Mouse (Mus musculus) cortical plate, adult 2 months (tissue): Measurements from ENCODE around the gene Nmral1.

Experiments used
- CTCF ChIP-seq: fragments of 200-500 bp; IDR thresholded peaks from 2 replicates; pipeline ENCODE4 v1.5.1; 2011; ENCODE audit warnings: mild to moderate bottlenecking, control low read depth, low read length; ENCODE audit not compliant: insufficient read depth; ENCODE audit errors: extremely low read depth
- POLR2A ChIP-seq: fragments of 200-500 bp; IDR thresholded peaks from 2 replicates; pipeline ENCODE4 v1.6.1; 2011; ENCODE audit warnings: mild to moderate bottlenecking, low read length, control low read depth; ENCODE audit not compliant: insufficient read depth; ENCODE audit errors: extremely low read depth

GRCm38 (mm10) chr16:4717866-4718265 lies 1.3 kb downstream of the Nmral1 start:
- TF ChIP-seq POLR2A (no peak), CTCF (no peak)
